9 mouse cellular contexts compared by ENCODE assay signal in the genomic region with DNA sequence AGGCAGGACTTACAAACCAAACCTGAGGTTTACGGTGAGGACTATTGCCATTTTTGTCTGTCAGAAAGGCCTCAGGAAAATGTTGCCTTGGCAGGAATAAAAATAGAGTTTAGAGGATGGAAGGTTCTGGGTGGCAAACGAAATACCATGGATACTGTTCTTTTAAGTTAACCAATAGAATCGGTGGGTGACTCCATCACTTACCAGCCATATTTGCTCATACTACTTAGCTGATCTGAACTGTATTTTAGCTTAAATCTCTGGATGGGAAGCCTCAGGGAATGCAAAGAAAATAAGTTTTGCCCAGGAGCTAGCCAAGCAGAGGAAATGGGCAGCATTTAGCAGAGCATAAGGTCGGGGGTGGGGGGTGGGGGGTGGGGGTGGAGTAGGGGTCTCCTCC. TPM values are rescaled to one million over a fixed set of nuclear protein-coding genes. Genes with fewer than 3 reads are reported as not detected.
DNase-seq lines count a peak whose midpoint lies in the region; ATAC-seq lines count a peak whose summit lies in the region.
"Had no signal": no experiment of that assay in that cellular context is flagged by ENCODE, and none has a peak within 500 bp of the region (broad histone marks: within the 10 kb centered on the region; RNA-seq: fewer than 3 reads in every experiment).

No protein-coding gene starts in this region.

- DNase-seq in heart, adult 9 months (ENCODE audit: low spot score in 2 of 2) = no peak
- peak; percentile 0 for DNase-seq in Muller cell, postnatal 12 days (ENCODE audit: inconsistent ontology term)
- DNase-seq in adrenal gland, postnatal 25 days = no peak
- DNase-seq in adrenal gland, adult (ENCODE audit: inconsistent age in 2 of 2, low spot score in 1 of 2) = no peak
- no peak for DNase-seq in cerebellum, postnatal 4 days (ENCODE audit: low spot score in 2 of 2)

- no peaks in the 10 kb centered on the region for H3K27me3 ChIP-seq in heart, embryonic 16.5 days (ENCODE audit: control insufficient read depth, insufficient read depth, low read length)
- no peaks in the 10 kb centered on the region for H3K27me3 ChIP-seq in hindbrain, embryonic 12.5 days
- H3K27me3 ChIP-seq in midbrain, embryonic 13.5 days = no peaks in the 10 kb centered on the region
- H3K27me3 ChIP-seq: Patski had no signal

- peak overlapping the region; percentile 78 for H3K9ac ChIP-seq in heart, embryonic 16.5 days (ENCODE audit: low read length)
- H3K9ac ChIP-seq in hindbrain, embryonic 12.5 days = peak overlapping the region; percentile 72
- H3K9ac ChIP-seq in midbrain, embryonic 13.5 days (replicated peaks) = peak overlapping the region; percentile 70

- H3K27ac ChIP-seq in heart, embryonic 16.5 days (ENCODE audit: low read length) = no peak overlapping the region
- no peak overlapping the region for H3K27ac ChIP-seq in hindbrain, embryonic 12.5 days
- H3K27ac ChIP-seq in midbrain, embryonic 13.5 days = no peak overlapping the region

- H3K36me3 ChIP-seq in heart, embryonic 16.5 days (ENCODE audit: control insufficient read depth, insufficient read depth) = no peaks in the 10 kb centered on the region
- no peaks in the 10 kb centered on the region for H3K36me3 ChIP-seq in hindbrain, embryonic 12.5 days
- peaks cover 7% of the 10 kb centered on the region; the same call in 1 of the 2 replicates for H3K36me3 ChIP-seq in midbrain, embryonic 13.5 days

- H3K4me3 ChIP-seq in heart, embryonic 16.5 days (ENCODE audit: low read length) = peak overlapping the region; percentile 74
- peak overlapping the region; percentile 62 for H3K4me3 ChIP-seq in hindbrain, embryonic 12.5 days
- H3K4me3 ChIP-seq in midbrain, embryonic 13.5 days (replicated peaks) = peak overlapping the region; percentile 77

- ATAC-seq in heart, embryonic 16.5 days (replicated peaks; ENCODE audit: extremely low read depth, insufficient read depth, low FRiP score) = no peak
- no peak for ATAC-seq in hindbrain, embryonic 12.5 days (ENCODE audit: low FRiP score)
- no peak for ATAC-seq in midbrain, embryonic 13.5 days

- H3K4me1 ChIP-seq in heart, embryonic 16.5 days (ENCODE audit: control insufficient read depth, insufficient read depth, low read length) = peaks cover 5% of the 10 kb centered on the region; the same call in 1 of the 2 replicates
- peaks cover 14% of the 10 kb centered on the region for H3K4me1 ChIP-seq in hindbrain, embryonic 12.5 days
- H3K4me1 ChIP-seq in midbrain, embryonic 13.5 days (replicated peaks) = peaks cover 22% of the 10 kb centered on the region

- WGBS in heart, embryonic 16.5 days = 30% methylated on average over 4 of the region's 4 CpGs
- 28% methylated on average over 4 of the region's 4 CpGs for WGBS in hindbrain, embryonic 12.5 days
- WGBS in midbrain, embryonic 13.5 days = 38% methylated on average over 4 of the region's 4 CpGs

- H3K9me3 ChIP-seq in heart, embryonic 16.5 days (replicated peaks; ENCODE audit: control insufficient read depth, low read length) = no peaks in the 10 kb centered on the region
- H3K9me3 ChIP-seq in hindbrain, embryonic 12.5 days (replicated peaks) = no peaks in the 10 kb centered on the region
- H3K9me3 ChIP-seq in midbrain, embryonic 13.5 days = no peaks in the 10 kb centered on the region

- H3K4me2 ChIP-seq in heart, embryonic 16.5 days (ENCODE audit: low read depth, low read length) = peak overlapping the region; percentile 72
- peak overlapping the region; percentile 70 for H3K4me2 ChIP-seq in hindbrain, embryonic 12.5 days (replicated peaks)
- peak overlapping the region; percentile 78 for H3K4me2 ChIP-seq in midbrain, embryonic 13.5 days (replicated peaks)

RNA-seq across cellular contexts. Expression of gene Saxo2, which starts 0.4 kb away (rescaled TPM):
- 6.6 and 8.7 TPM in 2 replicates for polyA plus RNA-seq in heart, embryonic 16.5 days (2015; fragmentation: Nextera tagmentation; extraction: Ambion mirVana)
- 14.0 and 15.9 TPM in 2 replicates for polyA plus RNA-seq in hindbrain, embryonic 12.5 days (2016; fragmentation: Nextera tagmentation; extraction: Ambion mirVana)
- polyA plus RNA-seq in midbrain, embryonic 13.5 days (2015; fragmentation: Nextera tagmentation; extraction: Ambion mirVana) = 18.2 and 19.6 TPM in 2 replicates
- 0.81 and 2.6 TPM in 2 replicates for total RNA-seq in adrenal gland, postnatal 25 days (2021)

RNA-seq across cellular contexts. Expression of gene Efl1, which starts 0.5 kb away (rescaled TPM):
- 15.0 and 17.4 TPM in 2 replicates for polyA plus RNA-seq in heart, embryonic 16.5 days (2015; fragmentation: Nextera tagmentation; extraction: Ambion mirVana)
- 19.3 and 22.1 TPM in 2 replicates for polyA plus RNA-seq in hindbrain, embryonic 12.5 days (2016; fragmentation: Nextera tagmentation; extraction: Ambion mirVana)
- polyA plus RNA-seq in midbrain, embryonic 13.5 days (2015; fragmentation: Nextera tagmentation; extraction: Ambion mirVana) = 20.1 and 21.0 TPM in 2 replicates
- 17.5 and 22.4 TPM in 2 replicates for total RNA-seq in adrenal gland, postnatal 25 days (2021)
